17 mouse cellular contexts compared by ENCODE assay signal in the genomic region with DNA sequence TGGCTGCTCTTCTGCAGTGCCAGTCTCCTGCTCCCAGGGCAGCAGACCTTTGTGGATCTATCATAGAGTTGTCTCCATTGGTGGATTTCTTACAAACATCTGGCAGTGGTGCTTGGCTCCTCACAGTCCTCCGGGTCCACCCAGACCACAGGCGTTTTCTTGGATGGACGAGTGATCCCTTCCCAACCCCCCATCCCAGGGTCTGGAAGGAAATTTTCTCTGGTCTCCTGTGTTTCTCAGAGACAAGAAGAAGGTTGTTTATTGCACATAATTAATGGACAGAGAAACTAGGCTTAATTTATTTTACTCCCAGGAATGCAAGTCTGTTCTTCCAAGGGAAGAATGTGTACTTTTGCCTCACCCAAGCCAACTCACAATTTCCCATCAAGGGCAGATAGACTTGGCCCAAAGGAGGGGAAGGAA.
A peak's percentile ranks its signal among the peaks of the same experiment; 100 is the strongest.
DNase-seq lines count a peak whose midpoint lies in the region; ATAC-seq and TF ChIP-seq lines count a peak whose summit lies in the region.
"Had no signal": no experiment of that assay in that cellular context is flagged by ENCODE, and none has a peak within 500 bp of the region (broad histone marks: within the 10 kb centered on the region; RNA-seq: fewer than 3 reads in every experiment).

No protein-coding gene starts in this region.

- no peaks in the 10 kb centered on the region for H3K36me3 ChIP-seq in forebrain, embryonic 10.5 days (replicated peaks)
- no peaks in the 10 kb centered on the region for H3K36me3 ChIP-seq in forebrain, embryonic 11.5 days (ENCODE audit: control insufficient read depth, insufficient read depth, low read length)
- no peaks in the 10 kb centered on the region for H3K36me3 ChIP-seq in kidney, adult 2 months (ENCODE audit: control insufficient read depth, insufficient read depth, low read length)
- H3K36me3 ChIP-seq: neural tube, embryonic 15.5 days had no signal

- no peaks in the 10 kb centered on the region for H3K27me3 ChIP-seq in forebrain, embryonic 10.5 days (ENCODE audit: poor library complexity, severe bottlenecking)
- H3K27me3 ChIP-seq in forebrain, embryonic 11.5 days (ENCODE audit: control insufficient read depth, insufficient read depth, low read length): no peaks in the 10 kb centered on the region
- no peaks in the 10 kb centered on the region for H3K27me3 ChIP-seq in kidney, adult 2 months (replicated peaks; ENCODE audit: control insufficient read depth, insufficient read depth, low read length)
- H3K27me3 ChIP-seq: neural tube, embryonic 15.5 days had no signal

- TF ChIP-seq POLR2A in kidney, adult 2 months (IDR thresholded peaks at IDR 0.05; ENCODE audit: low read depth, low read length): no peak

- no peak for ATAC-seq in forebrain, embryonic 11.5 days (replicated peaks; ENCODE audit: low FRiP score)
- ATAC-seq: hindbrain, postnatal 0 days; midbrain, embryonic 16.5 days had no signal

- WGBS in forebrain, embryonic 10.5 days: 93% methylated on average over 3 of the region's 3 CpGs
- 91% methylated on average over 3 of the region's 3 CpGs for WGBS in forebrain, embryonic 11.5 days
- 48% methylated on average over 3 of the region's 3 CpGs for WGBS in kidney, adult 2 months

- H3K4me2 ChIP-seq in forebrain, embryonic 11.5 days (ENCODE audit: low read depth, low read length, severe bottlenecking): no peak overlapping the region
- H3K4me2 ChIP-seq: neural tube, embryonic 15.5 days had no signal

- no peak overlapping the region for H3K9ac ChIP-seq in forebrain, embryonic 11.5 days (ENCODE audit: low read length)
- H3K9ac ChIP-seq: neural tube, embryonic 15.5 days had no signal

- no peaks in the 10 kb centered on the region for H3K9me3 ChIP-seq in forebrain, embryonic 10.5 days
- no peaks in the 10 kb centered on the region for H3K9me3 ChIP-seq in forebrain, embryonic 11.5 days (ENCODE audit: control insufficient read depth, low read length)
- H3K9me3 ChIP-seq: neural tube, embryonic 15.5 days had no signal

- peak overlapping the region; percentile 30; the same call in 1 of the 2 replicates for H3K27ac ChIP-seq in forebrain, embryonic 10.5 days
- H3K27ac ChIP-seq in forebrain, embryonic 11.5 days (ENCODE audit: low read depth, low read length): no peak overlapping the region
- H3K27ac ChIP-seq in kidney, adult 2 months (ENCODE audit: insufficient read depth, low read depth, low read length): no peak overlapping the region
- H3K27ac ChIP-seq: heart, adult 2 months; hindbrain, postnatal 0 days; macrophage had no signal

- TF ChIP-seq CTCF in kidney, adult 2 months (conservative IDR thresholded peaks at IDR 0.05; ENCODE audit: insufficient read depth, insufficient read length, low read depth, low read length): no peak

- H3K4me1 ChIP-seq in forebrain, embryonic 10.5 days: peaks cover 13% of the 10 kb centered on the region
- H3K4me1 ChIP-seq in forebrain, embryonic 11.5 days (replicated peaks; ENCODE audit: control insufficient read depth, insufficient read depth, low read length): no peaks in the 10 kb centered on the region
- H3K4me1 ChIP-seq in kidney, adult 2 months (ENCODE audit: control insufficient read depth, insufficient read depth, low read length): peaks cover 1% of the 10 kb centered on the region; the same call in 1 of the 2 replicates

- DNase-seq in forebrain, embryonic 10.5 days (ENCODE audit: extremely low spot score, low spot score): no peak
- no peak for DNase-seq in forebrain, embryonic 11.5 days (ENCODE audit: low spot score)
- peak; percentile 50 to 68 for DNase-seq in kidney, postnatal 4 days
- no peak for DNase-seq in kidney, adult 2 months
- peak; percentile 30 for DNase-seq in urinary bladder, postnatal 14 days (ENCODE audit: low spot score)
- DNase-seq in urinary bladder, postnatal 25 days (ENCODE audit: low spot score): no peak
- no peak for DNase-seq in cerebellum, postnatal 10 days
- no peak for DNase-seq in layer of hippocampus, adult 8-10 months (ENCODE audit: low spot score in 2 of 2)
- DNase-seq: heart, adult 2 months; heart, postnatal 14 days; liver; spleen, adult 18-20 months; thymus, adult 2 months had no signal

- H3K4me3 ChIP-seq in forebrain, embryonic 10.5 days: no peak overlapping the region
- no peak overlapping the region for H3K4me3 ChIP-seq in forebrain, embryonic 11.5 days (ENCODE audit: low read depth, low read length)
- H3K4me3 ChIP-seq in kidney, adult 2 months (ENCODE audit: insufficient read depth, low read depth, low read length): no peak overlapping the region
- H3K4me3 ChIP-seq: heart, adult 2 months; neural tube, embryonic 15.5 days had no signal

Comparison
In these comparisons a context has a peak if more than half of its experiments do, and no peak if none do; other contexts are left out.
1. DNase-seq: peak in kidney, postnatal 4 days (2 of 2) and urinary bladder, postnatal 14 days (single experiment); none in forebrain, embryonic 10.5 days (single experiment), forebrain, embryonic 11.5 days (single experiment), kidney, adult 2 months (single experiment), urinary bladder, postnatal 25 days (single experiment), cerebellum, postnatal 10 days (0 of 2) and layer of hippocampus, adult 8-10 months (0 of 2).